Mouse (Mus musculus) spleen, embryonic (tissue): ENCODE measurements around the gene Car11.

Experiments used
- CTCF ChIA-PET: fragments of 350-600 bp; sonication (Branson Sonifier 250); formaldehyde crosslinking; loops from one replicate; lab custom pipeline; 2022; lab: Charles Lee

Car11 gene

GRCm38 (mm10) chr7:45709677-45710355 lies 10.2 kb downstream of the Car11 start:
- CTCF ChIA-PET: no interaction called here

DNA sequence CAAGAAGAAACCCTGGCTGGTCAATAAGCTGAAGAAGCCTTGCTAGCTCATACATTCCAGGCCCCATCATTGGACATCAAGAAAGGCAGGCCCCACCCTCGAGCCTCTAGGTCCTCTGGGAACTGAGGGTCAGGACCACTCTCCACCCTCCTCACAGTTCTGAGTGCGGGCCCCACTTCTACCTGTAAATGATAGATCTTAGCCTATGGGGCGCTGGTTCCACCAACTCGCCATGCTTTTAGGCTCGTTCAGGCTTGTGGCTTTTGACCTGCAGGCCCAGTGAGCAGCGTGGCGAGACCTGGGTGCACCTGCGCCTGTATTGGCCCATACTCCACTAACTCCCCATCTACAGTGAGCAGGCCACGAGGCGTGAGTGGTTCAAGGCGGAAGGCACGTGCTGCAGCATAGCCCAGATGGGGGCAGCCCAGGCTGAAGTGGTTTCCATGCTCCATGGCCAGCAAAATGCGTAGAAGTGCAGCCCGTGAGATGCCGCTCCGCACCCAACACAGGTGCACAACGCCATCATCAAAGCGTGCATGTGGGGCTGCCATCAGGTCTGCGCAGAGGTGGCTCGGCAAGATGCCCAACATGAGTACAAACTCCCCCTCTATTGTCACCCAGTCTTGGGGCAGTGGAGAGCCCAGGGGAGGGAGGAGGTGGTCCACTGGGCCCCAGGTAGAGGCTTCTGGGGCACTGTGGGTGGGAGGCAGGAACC lies 11.0 kb downstream of the Car11 start:
- CTCF ChIA-PET: no interaction called here

- CTCF ChIA-PET: no interaction called here
These were observed 11.8 kb downstream of the Car11 start for GRCm38 (mm10) chr7:45711316-45712021.

DNA sequence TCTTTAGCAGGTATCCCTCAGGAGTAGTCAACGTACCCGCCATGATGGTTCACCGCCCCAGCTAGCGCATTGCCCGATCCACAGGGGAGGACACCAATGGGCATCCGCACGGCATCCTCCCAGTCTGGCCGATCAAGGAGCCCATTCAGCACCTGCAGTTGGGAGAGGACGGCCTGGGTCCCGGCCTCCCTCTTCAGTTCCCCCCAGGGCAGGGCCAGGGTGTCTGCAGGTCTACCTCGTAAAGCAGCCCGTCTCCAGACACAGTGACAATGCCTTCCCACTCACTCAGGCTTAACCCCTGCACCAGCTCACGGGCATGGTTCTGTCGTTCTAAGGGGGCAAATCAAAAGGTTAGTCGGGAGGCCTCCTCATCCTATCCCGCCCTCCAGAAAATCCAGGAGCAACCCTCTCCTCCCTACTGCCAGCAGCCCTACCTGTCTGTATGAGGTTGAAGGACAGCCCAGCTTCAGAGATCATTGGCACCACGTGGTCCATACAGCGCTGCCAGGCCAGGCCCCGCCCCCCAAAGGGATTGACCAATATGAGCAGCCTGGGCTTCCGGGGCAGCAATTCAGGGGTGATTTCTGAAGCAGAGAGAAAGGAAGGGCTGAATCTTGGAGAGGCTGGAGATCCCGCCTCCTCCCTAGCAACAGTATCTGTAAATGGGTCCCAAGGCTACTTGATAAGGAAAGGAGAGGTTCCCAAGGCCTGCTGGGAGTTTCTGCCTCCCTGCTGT lies 12.5 kb downstream of the Car11 start:
- CTCF ChIA-PET: interaction anchor here (0.6 kb wide), 1 partner anchor 64 kb away, joined by 6 read pairs; no protein-coding TSS in a partner anchor

- CTCF ChIA-PET: no interaction called here
These were observed 13.8 kb downstream of the Car11 start for GRCm38 (mm10) chr7:45713396-45713795.

GRCm38 (mm10) chr7:45713881-45714520 lies 14.4 kb downstream of the Car11 start:
- CTCF ChIA-PET: interaction anchor here (0.9 kb wide), 1 partner anchor 9 kb away, joined by 3 read pairs; the partner anchor contains the start of gene Dbp

GRCm38 (mm10) chr7:45714630-45715089 lies 15.0 kb downstream of the Car11 start:
- CTCF ChIA-PET: interaction anchor here (0.7 to 0.9 kb wide), 2 partner anchors 9 to 204 kb away, joined by 3 read pairs; partner anchors contain the start of gene Dbp

GRCm38 (mm10) chr7:45715090-45715708 lies 15.6 kb downstream of the Car11 start, which contains the start of gene Rpl18:
Rpl18 (plus strand) TSS chr7:45715457.
- CTCF ChIA-PET: interaction anchor here (0.7 kb wide), 1 partner anchor 204 kb away, joined by 3 read pairs; no protein-coding TSS in a partner anchor

DNA sequence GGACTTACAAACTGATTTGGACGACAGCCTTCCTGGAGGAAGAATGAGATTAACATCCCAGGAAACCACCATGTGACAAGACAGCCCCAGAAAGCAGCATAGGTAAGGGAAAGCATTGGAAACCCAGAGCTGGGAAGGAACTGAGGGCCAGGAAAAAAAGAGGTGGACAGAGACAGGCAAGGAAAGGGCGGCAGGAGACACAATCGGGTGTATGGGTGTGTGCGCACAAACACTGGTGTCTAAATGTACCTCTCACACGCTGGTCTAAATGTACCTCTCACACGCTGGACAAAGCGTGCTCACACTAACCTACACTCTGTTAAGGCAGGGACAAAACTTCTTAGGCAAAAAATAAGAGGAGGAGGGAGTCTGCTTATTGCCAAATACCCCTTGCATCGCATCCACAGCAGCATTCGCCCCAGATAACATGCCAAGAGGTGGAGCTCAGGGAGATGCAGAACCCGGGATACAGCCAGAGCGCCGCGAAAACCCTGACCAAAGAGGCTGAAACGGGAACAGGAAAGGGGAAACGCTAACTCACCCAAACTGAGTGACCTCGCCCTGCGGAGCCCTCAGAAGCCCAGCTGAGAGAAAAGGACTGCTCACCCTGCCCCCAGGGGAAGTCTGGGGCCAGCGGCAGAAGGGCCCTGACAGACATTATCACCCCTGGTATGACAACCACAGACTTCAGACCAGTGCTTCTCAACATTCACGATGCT lies 16.3 kb downstream of the Car11 start:
- CTCF ChIA-PET: no interaction called here

DNA sequence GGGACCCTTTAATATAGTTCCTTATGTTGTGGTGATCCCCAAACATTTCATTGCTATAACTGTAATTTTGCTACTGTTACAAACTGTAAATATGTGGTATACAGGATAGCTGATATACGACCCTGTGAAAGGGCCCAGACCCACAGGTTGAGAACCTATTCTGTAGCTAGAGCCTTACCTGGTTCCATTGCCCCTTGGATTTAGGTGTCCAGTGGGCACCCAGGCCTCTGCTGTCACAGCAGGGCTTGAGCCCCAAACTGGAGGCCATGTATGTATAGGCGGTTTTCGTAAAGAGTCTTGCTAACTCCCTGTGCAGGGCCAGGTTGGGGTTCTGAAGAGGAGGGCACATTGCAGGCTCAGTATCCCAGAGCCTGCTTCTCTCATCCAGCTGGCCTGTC lies 16.8 kb downstream of the Car11 start:
- CTCF ChIA-PET: interaction anchor here (0.6 to 1.2 kb wide), 2 partner anchors 12 to 83 kb away, joined by 3 to 11 read pairs; partner anchors contain the start of gene Dbp

GRCm38 (mm10) chr7:45716952-45717917 lies 17.6 kb downstream of the Car11 start:
- CTCF ChIA-PET: interaction anchor here (0.5 to 1.2 kb wide), 4 partner anchors 9 to 158 kb away, joined by 3 to 11 read pairs (median 8); partner anchors contain the start of gene Dbp

DNA sequence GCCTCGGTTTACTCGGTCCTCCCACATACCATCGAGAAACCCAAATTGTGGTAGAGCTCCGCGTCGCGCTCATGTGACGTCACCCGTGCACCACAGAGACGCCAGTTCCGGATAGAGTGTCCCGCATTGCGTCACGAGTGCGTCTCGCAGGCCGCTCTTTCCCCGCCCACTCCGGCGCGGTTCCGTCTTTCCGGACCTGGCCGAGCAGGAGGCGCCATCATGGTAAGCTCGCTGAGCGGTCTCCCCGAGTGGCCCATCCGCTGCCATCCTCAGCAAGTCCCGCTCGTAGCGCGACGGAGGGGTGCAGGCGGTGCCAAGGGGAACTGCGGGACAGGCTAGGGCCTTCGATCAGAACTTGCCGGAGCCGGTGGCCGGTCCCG lies 18.3 kb downstream of the Car11 start, which contains the start of gene Sphk2:
Gene Sphk2, minus strand, starts transcription at position 85 of the 380 bp plus-strand sequence.
- CTCF ChIA-PET: interaction anchor here (0.9 to 1.2 kb wide), 2 partner anchors 10 to 13 kb away, joined by 3 to 8 read pairs; partner anchors contain the start of gene Dbp

DNA sequence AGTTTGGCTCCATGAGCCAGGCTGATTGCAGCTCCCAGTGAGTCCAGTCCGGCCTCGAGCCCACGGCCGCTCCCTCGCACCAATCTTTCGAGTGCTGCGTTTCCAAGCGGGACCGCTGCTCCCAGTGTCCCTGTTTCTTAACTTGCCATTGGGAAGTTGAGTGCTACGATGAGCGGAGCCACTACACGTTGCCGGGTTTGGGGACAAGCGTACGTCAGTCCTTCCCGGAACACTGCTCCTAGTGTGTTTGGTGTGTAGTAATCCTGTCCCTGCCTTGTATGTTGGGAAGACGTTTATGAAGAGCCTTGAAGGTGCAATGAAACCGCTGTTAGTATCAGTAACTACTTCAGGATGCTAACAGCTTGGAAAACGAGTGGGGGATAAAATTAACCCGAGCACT lies 18.7 kb downstream of the Car11 start:
- CTCF ChIA-PET: interaction anchor here (1.0 kb wide), 1 partner anchor 155 kb away, joined by 3 read pairs; no protein-coding TSS in a partner anchor

DNA sequence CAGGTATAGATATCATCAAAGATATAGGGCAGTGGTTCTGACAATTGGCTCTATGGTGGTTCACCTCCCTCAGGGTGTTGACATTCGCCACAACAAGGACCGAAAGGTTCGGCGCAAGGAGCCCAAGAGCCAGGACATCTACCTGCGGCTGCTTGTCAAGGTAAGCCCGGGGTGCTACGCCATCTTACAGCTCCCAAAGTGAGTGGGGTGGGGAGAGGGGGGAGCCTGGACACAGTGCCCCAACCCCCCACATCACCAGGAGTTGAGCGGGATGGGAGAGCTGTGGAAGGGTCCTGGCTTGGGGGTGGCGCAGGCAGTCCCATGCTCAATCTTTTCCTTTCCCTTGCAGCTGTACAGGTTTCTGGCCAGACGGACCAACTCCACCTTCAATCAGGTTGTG lies 19.5 kb downstream of the Car11 start:
- CTCF ChIA-PET: interaction anchor here (0.6 to 1.0 kb wide), 3 partner anchors 147 to 214 kb away, joined by 3 to 10 read pairs (median 3); no protein-coding TSS in a partner anchor

GRCm38 (mm10) chr7:45719738-45720412 lies 20.2 kb downstream of the Car11 start:
- CTCF ChIA-PET: no interaction called here

DNA sequence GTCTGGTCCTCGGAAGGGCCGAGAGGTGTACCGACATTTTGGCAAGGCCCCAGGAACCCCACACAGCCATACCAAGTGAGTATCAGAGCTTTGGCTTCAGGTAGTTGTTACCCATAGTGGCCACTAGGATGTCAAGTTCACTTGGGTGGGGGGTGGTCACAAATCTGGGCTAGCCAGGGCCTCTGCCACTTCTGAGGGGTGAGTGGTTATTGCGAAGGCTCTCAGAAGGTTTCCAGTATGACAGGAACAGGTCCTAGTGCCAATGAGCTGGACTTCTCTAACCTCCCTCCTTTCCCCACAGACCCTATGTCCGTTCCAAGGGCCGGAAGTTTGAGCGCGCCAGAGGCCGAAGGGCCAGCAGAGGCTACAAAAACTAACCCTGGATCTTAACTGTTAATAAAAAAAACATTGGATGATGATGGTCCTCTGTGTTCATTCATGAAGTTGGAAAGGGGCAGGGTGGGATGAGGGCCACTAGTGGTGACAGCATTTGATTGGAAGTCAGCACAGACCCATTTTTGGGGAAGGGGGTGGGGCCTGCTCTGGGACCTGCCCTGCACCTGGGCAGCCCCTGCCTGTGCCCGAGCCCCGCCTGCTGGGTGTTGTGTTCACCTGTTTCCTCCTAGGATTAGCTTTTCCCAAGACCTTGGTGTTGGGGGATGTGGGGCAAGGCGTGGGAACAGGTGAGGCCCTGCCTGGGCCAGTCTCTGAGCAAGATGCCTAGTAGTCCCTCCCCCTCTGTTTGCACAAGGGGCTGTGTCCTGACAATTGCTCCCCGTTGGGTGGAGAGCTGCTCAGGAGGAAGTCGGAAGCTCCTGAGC lies 21.0 kb downstream of the Car11 start, which contains the start of gene Fam83e:
Gene Fam83e, plus strand, starts transcription at position 800 of the 821 bp plus-strand sequence.
- CTCF ChIA-PET: no interaction called here
